Mouse (Mus musculus) liver, embryonic 14.5 days (tissue): ENCODE results near the gene Wfdc12. TPM values are rescaled to one million over a fixed set of nuclear protein-coding genes. Genes with fewer than 3 reads are reported as not detected.

Experiments
- ATAC-seq: fragments of 200-750 bp; cut with Nextera tagmentation; 2 replicates; pipeline ENCODE4 v1.8.0; 2017; ENCODE audit warnings: moderate number of reproducible peaks, mild to moderate bottlenecking, moderate library complexity; ENCODE audit not compliant: insufficient read depth
- DNase-seq, 3 experiments: peaks; one replicate each; pipeline ENCODE4 v3.0.0-alpha.2; 2012 to 2013; ENCODE audit warnings: low read depth in 3 of 3, low spot score in 3 of 3
- H3K27ac ChIP-seq: fragments of 300-500 bp; sonication (generic); 2 replicates; pipeline ENCODE4 v1.5.1; 2014; ENCODE audit warnings: moderate library complexity, mild to moderate bottlenecking, control low read depth, inconsistent platforms
- H3K27me3 ChIP-seq: fragments of 300-500 bp; sonication (generic); 2 replicates; pipeline ENCODE4 v1.6.1; 2014; ENCODE audit warnings: mild to moderate bottlenecking, low read length, moderate library complexity; ENCODE audit not compliant: control insufficient read depth, insufficient read depth
- H3K36me3 ChIP-seq: fragments of 300-500 bp; sonication (generic); replicated peaks from 2 replicates; pipeline ENCODE4 v1.6.1; 2014; ENCODE audit warnings: low read depth; ENCODE audit not compliant: control insufficient read depth, insufficient read depth
- H3K4me1 ChIP-seq, 2 experiments: fragments of 200-500 bp in 1 of 2; fragments of 300-500 bp in 1 of 2; sonication (generic) in 1 of 2; replicated peaks; 2 replicates each; pipeline ENCODE4 v1.6.1; 2012 to 2014; ENCODE audit warnings: antibody characterized with exemption in 1 of 2, inconsistent platforms in 1 of 2, low read length in 1 of 2; ENCODE audit not compliant: control insufficient read depth in 2 of 2, insufficient read depth in 2 of 2
- H3K4me2 ChIP-seq: fragments of 300-500 bp; sonication (generic); 2 replicates; pipeline ENCODE4 v1.6.1; 2014; ENCODE audit warnings: low read depth, mild to moderate bottlenecking, control low read depth, moderate library complexity
- H3K4me3 ChIP-seq, 2 experiments: fragments of 200-500 bp in 1 of 2; fragments of 300-500 bp in 1 of 2; sonication (generic) in 1 of 2; 2 replicates each; pipeline ENCODE4 v1.5.1; 2012 to 2014; ENCODE audit warnings: low read depth in 2 of 2, low read length in 2 of 2, mild to moderate bottlenecking in 2 of 2, control low read depth in 1 of 2, inconsistent platforms in 1 of 2, moderate library complexity in 1 of 2; ENCODE audit not compliant: insufficient read depth in 1 of 2
- H3K9ac ChIP-seq: fragments of 300-500 bp; sonication (generic); replicated peaks from 2 replicates; pipeline ENCODE4 v1.6.1; 2014; ENCODE audit warnings: mild to moderate bottlenecking, control low read depth, moderate library complexity
- H3K9me3 ChIP-seq: fragments of 300-500 bp; sonication (generic); 2 replicates; pipeline ENCODE4 v1.6.1; 2016; ENCODE audit warnings: low read length, mixed read lengths; ENCODE audit not compliant: control insufficient read depth
- CTCF ChIP-seq: IDR thresholded peaks from 2 replicates; pipeline ENCODE4 v1.5.1; 2016; ENCODE audit warnings: antibody characterized with exemption, low read depth, control low read depth
- EP300 ChIP-seq: IDR thresholded peaks from 2 replicates; pipeline ENCODE4 v1.6.1; 2016; ENCODE audit warnings: antibody characterized with exemption, low read depth
- WGBS: fragments of 180-500 bp; shearing (Covaris S2); extraction: QIAGEN DNeasy Blood & Tissue Kit; methylation state at CpG from one replicate; pipeline ENCODE4 v1.1.7; 2014; ENCODE audit not compliant: insufficient replicate concordance; 5-methylcytosine and 5-hydroxymethylcytosine counted together
- polyA plus RNA-seq, 2 experiments: library from polyadenylated mRNA; depleted of rRNA in 1 of 2; stranded (reverse) in 1 of 2; unstranded in 1 of 2; fragments of >200 nt; fragmentation: Nextera tagmentation in 1 of 2; extraction: Ambion mirVana in 1 of 2; gene quantifications; 2 replicates each; pipeline versions ENCODE4 v1.2.1 to v1.2.3; 2012 to 2014

Wfdc12 gene
- polyA plus RNA-seq, 2 experiments: not detected

DNA sequence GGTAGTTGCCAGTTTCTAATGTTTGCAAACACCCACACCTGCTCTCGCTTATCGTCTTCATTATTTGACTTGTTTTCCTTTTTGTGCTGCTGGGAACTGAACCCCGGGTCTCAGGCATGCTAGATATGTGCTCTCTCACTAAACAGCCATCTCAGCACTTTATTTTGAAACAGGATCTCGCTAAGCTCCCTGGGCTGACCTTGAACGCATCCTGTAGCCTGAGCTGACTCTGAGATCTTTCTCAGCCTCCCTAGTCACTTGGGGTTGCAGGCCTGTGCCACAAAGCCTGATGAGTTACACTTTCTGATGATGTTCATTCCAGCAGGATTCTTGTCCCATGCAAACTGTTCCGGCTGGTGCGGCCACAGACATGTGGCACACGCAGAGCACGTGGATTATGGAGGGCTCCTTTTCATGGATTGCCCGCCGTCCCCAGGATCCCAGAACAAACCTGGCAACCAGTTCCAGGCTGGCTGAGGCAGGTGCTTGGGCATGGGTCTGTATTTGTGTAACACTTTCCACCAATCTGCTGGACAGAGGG is 28.8 kb downstream of the Wfdc12 start:
- Histone ChIP-seq H3K4me3 (no peak overlapping the region), H3K9me3 (no peaks in the 10 kb centered on the region), H3K27me3 (peaks cover 4% of the 10 kb centered on the region), H3K4me2 (no peak overlapping the region), H3K9ac (no peak overlapping the region), H3K36me3 (no peaks in the 10 kb centered on the region), H3K27ac (no peak overlapping the region), H3K4me1 (peaks cover 0 to 6% of the 10 kb centered on the region in 2 experiments; a peak in 1 of 4 replicates)
- DNase-seq (no peak), ATAC-seq (no peak)
- TF ChIP-seq CTCF (no peak), EP300 (no peak)
- 71% methylated on average over 11 of the region's 11 CpGs for WGBS

DNA sequence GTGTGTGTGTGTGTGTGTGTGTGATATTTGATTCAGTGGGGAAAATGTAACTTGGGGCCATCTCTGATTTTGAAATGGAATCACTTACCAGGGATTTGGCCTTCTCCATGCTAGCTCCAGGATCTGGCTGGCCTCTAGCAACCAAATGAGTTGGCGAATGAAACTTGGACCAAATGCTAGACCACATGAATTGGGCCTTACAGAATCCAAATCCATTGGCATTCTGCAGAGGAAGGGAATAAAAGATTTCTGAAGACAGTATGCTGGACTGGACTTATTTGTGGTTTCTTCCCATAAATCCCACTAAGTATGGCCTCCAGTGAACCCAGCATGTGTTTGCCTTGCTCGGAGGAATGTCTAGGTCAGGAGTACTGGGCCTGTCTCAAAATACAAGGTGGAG is 31.6 kb downstream of the Wfdc12 start:
- no peak for TF ChIP-seq CTCF
- no peak for TF ChIP-seq EP300
- H3K9ac ChIP-seq: no peak overlapping the region

DNA sequence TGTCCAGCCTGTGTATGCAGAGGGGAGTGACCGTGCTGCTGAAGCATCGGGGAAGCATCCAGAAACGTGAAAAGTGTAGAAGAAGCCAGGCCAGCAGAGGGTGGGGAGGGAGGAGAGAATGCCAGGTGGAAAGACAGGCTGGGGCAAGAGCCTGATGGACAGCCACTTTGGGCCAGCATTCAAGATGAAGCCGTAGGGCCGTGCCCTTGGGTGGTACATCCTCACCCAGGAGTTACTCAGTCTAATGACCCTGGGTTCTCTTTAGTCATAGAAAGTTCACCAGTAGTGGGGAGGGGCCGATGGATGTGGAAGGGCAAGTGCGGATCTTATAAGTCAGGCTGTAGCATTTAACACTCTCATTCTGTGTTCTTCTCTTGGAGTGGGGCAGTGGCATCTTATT is 34.2 kb downstream of the Wfdc12 start:
- ATAC-seq (no peak), DNase-seq (no peak)
- H3K4me2 ChIP-seq: no peak overlapping the region
- 80% methylated on average over 7 of the region's 7 CpGs for WGBS
- peaks cover 5% of the 10 kb centered on the region for H3K36me3 ChIP-seq
- no peaks in the 10 kb centered on the region for H3K27me3 ChIP-seq
- H3K4me1 ChIP-seq: no peaks in the 10 kb centered on the region
- no peak for TF ChIP-seq EP300
- no peak for TF ChIP-seq CTCF
- H3K4me3 ChIP-seq: no peak overlapping the region
- no peaks in the 10 kb centered on the region for H3K9me3 ChIP-seq
- H3K9ac ChIP-seq: no peak overlapping the region
- no peak overlapping the region for H3K27ac ChIP-seq

More for the DNA sequence above, 31.6 kb downstream of the Wfdc12 start:
- Histone ChIP-seq H3K27me3 (no peaks in the 10 kb centered on the region), H3K9me3 (no peaks in the 10 kb centered on the region), H3K4me1 (peaks cover 0 to 6% of the 10 kb centered on the region in 2 experiments; a peak in 1 of 4 replicates), H3K4me2 (no peak overlapping the region), H3K36me3 (no peaks in the 10 kb centered on the region), H3K27ac (no peak overlapping the region), H3K4me3 (no peak overlapping the region)
- no peak for ATAC-seq
- DNase-seq: no peak
- WGBS: 71% methylated on average over 2 of the region's 2 CpGs

DNA sequence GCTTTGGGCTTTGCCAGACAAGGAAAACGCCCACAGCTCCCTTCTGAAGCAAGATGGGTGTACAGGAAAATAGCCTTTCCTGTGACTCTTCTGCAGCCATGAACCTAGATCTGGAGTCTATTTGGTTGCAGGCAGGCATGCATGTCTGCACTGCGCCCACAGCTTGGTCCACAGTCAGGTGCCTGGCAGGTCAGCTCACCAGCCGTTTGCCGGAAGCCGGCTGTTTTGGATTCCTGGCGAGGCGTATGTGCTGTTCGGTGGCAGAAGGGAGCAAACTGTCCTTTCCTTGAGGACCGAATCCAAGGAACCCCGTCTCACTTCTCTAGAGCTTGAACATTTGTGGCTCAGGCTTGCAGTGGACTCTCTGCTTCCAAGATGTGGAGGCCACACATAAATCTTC is 36.4 kb downstream of the Wfdc12 start:
- no peak for DNase-seq
- no peak for TF ChIP-seq EP300
- TF ChIP-seq CTCF: no peak
- WGBS: 83% methylated on average over 10 of the region's 10 CpGs
- no peak overlapping the region for H3K27ac ChIP-seq
- H3K4me3 ChIP-seq: no peak overlapping the region
- H3K27me3 ChIP-seq: no peaks in the 10 kb centered on the region
- H3K9me3 ChIP-seq: no peaks in the 10 kb centered on the region
- no peak overlapping the region for H3K9ac ChIP-seq
- H3K36me3 ChIP-seq: peaks cover 5% of the 10 kb centered on the region
- no peak overlapping the region for H3K4me2 ChIP-seq
- H3K4me1 ChIP-seq: no peaks in the 10 kb centered on the region
- no peak for ATAC-seq

DNA sequence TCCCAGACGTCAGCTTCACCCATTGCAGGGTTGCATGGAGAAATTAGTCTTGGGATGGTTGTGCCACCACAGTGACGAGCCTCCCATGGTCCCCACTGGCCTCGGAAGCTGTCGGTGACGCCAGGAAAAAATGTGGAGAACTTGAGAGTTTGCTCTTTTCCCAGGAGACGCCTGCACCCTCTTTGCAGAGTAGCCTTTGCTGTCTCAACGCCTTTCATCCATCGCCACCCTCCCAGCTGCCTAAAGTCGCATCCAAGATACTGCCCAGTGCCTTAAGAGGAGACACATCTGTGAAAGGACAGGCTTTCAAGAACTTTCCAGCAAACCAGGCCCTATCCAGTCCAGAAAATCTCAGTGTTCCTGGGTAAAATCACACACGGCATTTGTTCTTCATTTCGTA is 38.1 kb downstream of the Wfdc12 start:
- Histone ChIP-seq H3K27me3 (no peaks in the 10 kb centered on the region), H3K4me3 (no peak overlapping the region), H3K9me3 (no peaks in the 10 kb centered on the region), H3K27ac (no peak overlapping the region), H3K4me1 (no peaks in the 10 kb centered on the region), H3K9ac (no peak overlapping the region), H3K4me2 (no peak overlapping the region), H3K36me3 (peaks cover 5% of the 10 kb centered on the region)
- DNase-seq: no peak
- ATAC-seq: no peak
- no peak for TF ChIP-seq EP300
- TF ChIP-seq CTCF: no peak
- whole genome bisulfite sequencing: 75% methylated on average over 11 of the region's 11 CpGs
